Mouse (Mus musculus): Measurements from ENCODE around the gene Ttll11. TPM values are rescaled to one million over a fixed set of nuclear protein-coding genes. Genes with fewer than 3 reads are reported as not detected.

Ttll11 gene
- polyA plus RNA-seq (2017; shearing (Covaris generic)): not detected

DNA sequence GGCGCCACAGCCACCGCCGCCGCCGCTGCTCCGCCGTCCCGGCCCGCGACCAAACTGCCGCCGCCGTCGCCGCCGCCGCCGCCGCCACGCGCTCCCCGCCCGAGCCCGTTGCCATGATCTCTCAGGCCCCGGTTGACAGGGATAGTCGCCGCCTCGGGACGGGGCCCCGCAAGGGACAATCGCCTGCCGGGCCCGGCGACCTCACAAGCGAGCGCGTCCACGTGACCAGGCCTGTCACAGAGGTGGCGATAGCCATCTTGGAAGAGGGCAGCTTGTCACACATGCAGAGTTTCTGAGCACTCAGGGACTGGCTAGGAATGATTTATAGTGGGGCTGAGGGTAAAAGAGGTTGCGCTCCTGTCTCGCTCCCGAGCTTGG is at the start of gene Ttll11:
Ttll11 (minus strand) TSS at position 270 of the 378 bp plus-strand sequence.

Other genes starting within 250 kb of the Ttll11 start
- gene Ndufa8, start 69.5 kb upstream of the Ttll11 start, polyA plus RNA-seq (2017; shearing (Covaris generic)): 180 TPM
- not detected for gene Morn5, start 69.5 kb upstream of the Ttll11 start, polyA plus RNA-seq (2017; shearing (Covaris generic))
- not detected for gene Lhx6, start 125.5 kb upstream of the Ttll11 start, polyA plus RNA-seq (2017; shearing (Covaris generic))
- gene Mrrf, start 156.5 kb upstream of the Ttll11 start, polyA plus RNA-seq (2017; shearing (Covaris generic)): 21.7 TPM
- gene Rbm18, start 156.9 kb upstream of the Ttll11 start, polyA plus RNA-seq (2017; shearing (Covaris generic)): 72.0 TPM